Mouse (Mus musculus): ENCODE data around the gene Limk2.

DNA sequence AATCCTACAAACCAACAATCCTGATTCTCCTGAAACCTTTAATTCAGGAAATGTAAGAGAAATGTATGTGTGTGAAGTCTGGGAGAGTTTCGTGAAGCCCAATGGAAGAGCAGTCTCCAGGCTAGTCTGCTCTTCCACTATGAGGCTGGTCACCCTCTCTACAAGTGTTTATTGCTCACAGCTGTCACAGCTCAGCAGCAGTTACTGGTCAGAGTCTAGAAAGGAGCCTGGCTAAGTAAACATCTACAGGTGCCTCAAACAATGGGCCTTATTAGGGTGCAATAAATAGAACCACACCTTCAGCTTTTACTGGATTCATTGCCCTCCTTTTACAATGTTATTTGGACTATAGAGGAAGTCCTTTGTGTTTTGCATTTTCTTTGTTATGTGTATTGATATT lies 10.7 kb downstream of the Limk2 start:
- TF ChIP-seq CTCF (IDR thresholded peaks at IDR 0.05; ENCODE audit: low read depth) (no peak), EP300 (IDR thresholded peaks at IDR 0.05; ENCODE audit: low read depth) (no peak)
